Mouse (Mus musculus) MEL (cell line): ENCODE measurements around the gene Selenoo. TPM values are rescaled to one million over a fixed set of nuclear protein-coding genes. Genes with fewer than 3 reads are reported as not detected.
A peak's percentile ranks its signal among the peaks of the same experiment; 100 is the strongest.

Experiments
- DNase-seq: peaks from one replicate; pipeline ENCODE4 v3.0.0; 2011; ENCODE audit warnings: low read depth, low spot score
- H3K27ac ChIP-seq: 2 replicates; pipeline ENCODE4 v1.5.1; 2012; ENCODE audit warnings: low read depth, mild to moderate bottlenecking, control low read depth, low read length, moderate library complexity; ENCODE audit not compliant: control insufficient read depth
- H3K27me3 ChIP-seq, 2 experiments: fragments of 150-350 bp in 1 of 2; sonication (generic) in 1 of 2; 2 replicates each; pipeline ENCODE4 v1.6.1; 2012; ENCODE audit warnings: low read length in 2 of 2, mild to moderate bottlenecking in 2 of 2, improper control_type of control experiment in 1 of 2, moderate library complexity in 1 of 2; ENCODE audit not compliant: insufficient read depth in 2 of 2, control insufficient read depth in 1 of 2
- H3K36me3 ChIP-seq, 2 experiments: 2 replicates each; pipeline ENCODE4 v1.6.1; 2012 to 2014; ENCODE audit warnings: low read length in 2 of 2, improper control_type of control experiment in 1 of 2, inconsistent platforms in 1 of 2, mild to moderate bottlenecking in 1 of 2; ENCODE audit not compliant: insufficient read depth in 2 of 2, control insufficient read depth in 1 of 2
- H3K4me1 ChIP-seq, 2 experiments: fragments of 150-350 bp in 1 of 2; sonication (generic) in 1 of 2; 2 replicates each; pipeline ENCODE4 v1.6.1; 2012; ENCODE audit warnings: low read length in 2 of 2, improper control_type of control experiment in 1 of 2, mild to moderate bottlenecking in 1 of 2; ENCODE audit not compliant: insufficient read depth in 2 of 2, control insufficient read depth in 1 of 2
- H3K4me3 ChIP-seq, 2 experiments: fragments of 150-350 bp in 1 of 2; sonication (generic) in 1 of 2; 2 replicates each; pipeline ENCODE4 v1.5.1; 2012; ENCODE audit warnings: low read depth in 2 of 2, low read length in 2 of 2, mild to moderate bottlenecking in 2 of 2, moderate library complexity in 2 of 2, control low read depth in 1 of 2, improper control_type of control experiment in 1 of 2; ENCODE audit not compliant: control insufficient read depth in 1 of 2, insufficient read depth in 1 of 2
- H3K79me2 ChIP-seq: 2 replicates; pipeline ENCODE4 v1.6.1; 2012; ENCODE audit warnings: mild to moderate bottlenecking, low read length, moderate library complexity; ENCODE audit not compliant: control insufficient read depth, poor library complexity, insufficient read depth
- H3K9ac ChIP-seq: 2 replicates; pipeline ENCODE4 v1.6.1; 2012; ENCODE audit warnings: low read depth, mild to moderate bottlenecking, control low read depth, low read length, moderate library complexity; ENCODE audit not compliant: control insufficient read depth, poor library complexity, severe bottlenecking
- H3K9me3 ChIP-seq: fragments of 150-350 bp; sonication (generic); replicated peaks from 2 replicates; pipeline ENCODE4 v1.6.1; 2012; ENCODE audit warnings: mild to moderate bottlenecking, low read length, improper control_type of control experiment, moderate library complexity; ENCODE audit not compliant: insufficient read depth
- CHD1 ChIP-seq: IDR thresholded peaks from 2 replicates; pipeline ENCODE4 v1.6.1; 2012; ENCODE audit warnings: low read depth, mild to moderate bottlenecking, inconsistent platforms, low read length, improper control_type of control experiment
- CHD2 ChIP-seq: IDR thresholded peaks from 2 replicates; pipeline ENCODE4 v1.6.1; 2011; ENCODE audit warnings: low read length, improper control_type of control experiment
- CTCF ChIP-seq, 3 experiments: IDR thresholded peaks in 2 of 3; conservative IDR thresholded peaks in 1 of 3; 2 replicates each; pipeline ENCODE4 v1.5.1; 2011 to 2012; ENCODE audit warnings: low read length in 3 of 3, low read depth in 2 of 3, mild to moderate bottlenecking in 2 of 3, improper control_type of control experiment in 1 of 3, inconsistent platforms in 1 of 3, mixed read lengths in 1 of 3, moderate library complexity in 1 of 3; ENCODE audit not compliant: control insufficient read depth in 1 of 3, insufficient read depth in 1 of 3, poor library complexity in 1 of 3, severe bottlenecking in 1 of 3
- EP300 ChIP-seq, 2 experiments: IDR thresholded peaks; 2 replicates each; pipeline ENCODE4 v1.6.1; 2011; ENCODE audit warnings: improper control_type of control experiment in 2 of 2, low read length in 2 of 2, low read depth in 1 of 2, mild to moderate bottlenecking in 1 of 2
- GATA1 ChIP-seq: IDR thresholded peaks from 2 replicates; pipeline ENCODE4 v1.6.1; 2011; ENCODE audit warnings: low read depth, low read length, improper control_type of control experiment
- HCFC1 ChIP-seq: IDR thresholded peaks from 2 replicates; pipeline ENCODE4 v1.6.1; 2012; ENCODE audit warnings: low read depth, mild to moderate bottlenecking, inconsistent platforms, low read length, improper control_type of control experiment, moderate library complexity
- JUND ChIP-seq: IDR thresholded peaks from 2 replicates; pipeline ENCODE4 v1.6.1; 2011; ENCODE audit warnings: low read depth, mild to moderate bottlenecking, improper control_type of control experiment, low read length
- MAFK ChIP-seq: IDR thresholded peaks from 2 replicates; pipeline ENCODE4 v1.6.1; 2011; ENCODE audit warnings: low read depth, mild to moderate bottlenecking, low read length, improper control_type of control experiment, borderline replicate concordance
- MAZ ChIP-seq: IDR thresholded peaks from 2 replicates; pipeline ENCODE4 v1.6.1; 2012; ENCODE audit warnings: low read depth, mild to moderate bottlenecking, inconsistent platforms, low read length, improper control_type of control experiment
- MEF2A ChIP-seq: IDR thresholded peaks from 2 replicates; pipeline ENCODE4 v1.6.1; 2014; ENCODE audit warnings: low read depth, mild to moderate bottlenecking, inconsistent platforms, low read length, improper control_type of control experiment; ENCODE audit not compliant: poor library complexity, insufficient replicate concordance, severe bottlenecking; ENCODE audit errors: extremely low read depth
- MXI1 ChIP-seq: IDR thresholded peaks from 2 replicates; pipeline ENCODE4 v1.6.1; 2011; ENCODE audit warnings: mild to moderate bottlenecking, low read depth, low read length, improper control_type of control experiment
- NRF1 ChIP-seq: IDR thresholded peaks from 2 replicates; pipeline ENCODE4 v1.6.1; 2014; ENCODE audit warnings: low read depth, mild to moderate bottlenecking, inconsistent platforms, low read length, improper control_type of control experiment, moderate library complexity; ENCODE audit not compliant: poor library complexity, insufficient read depth, severe bottlenecking
- POLR2A ChIP-seq, 2 experiments: IDR thresholded peaks; 2 replicates each; pipeline ENCODE4 v1.6.1; 2011 to 2012; ENCODE audit warnings: low read length in 2 of 2, mild to moderate bottlenecking in 2 of 2, control low read depth in 1 of 2, improper control_type of control experiment in 1 of 2, low read depth in 1 of 2, moderate library complexity in 1 of 2; ENCODE audit not compliant: control insufficient read depth in 1 of 2, insufficient read depth in 1 of 2, poor library complexity in 1 of 2
- POLR2AphosphoS2 ChIP-seq: IDR thresholded peaks from 2 replicates; pipeline ENCODE4 v1.6.1; 2011; ENCODE audit warnings: low read length, improper control_type of control experiment
- POLR2AphosphoS5 ChIP-seq: IDR thresholded peaks from 2 replicates; pipeline ENCODE4 v1.6.1; 2012; ENCODE audit warnings: low read depth, borderline replicate concordance, mild to moderate bottlenecking, inconsistent platforms, low read length, moderate library complexity, mixed read lengths
- SMC3 ChIP-seq: IDR thresholded peaks from 2 replicates; pipeline ENCODE4 v1.6.1; 2011; ENCODE audit warnings: low read depth, low read length, improper control_type of control experiment
- TAL1 ChIP-seq: IDR thresholded peaks from 2 replicates; pipeline ENCODE4 v1.6.1; 2012; ENCODE audit warnings: mild to moderate bottlenecking, inconsistent platforms, low read length, moderate library complexity, mixed read lengths
- TBP ChIP-seq: IDR thresholded peaks from 2 replicates; pipeline ENCODE4 v1.8.0; 2011; ENCODE audit warnings: low read depth, low read length, improper control_type of control experiment
- TCF12 ChIP-seq: IDR thresholded peaks from 2 replicates; pipeline ENCODE4 v1.6.1; 2014; ENCODE audit warnings: low read depth, mild to moderate bottlenecking, inconsistent platforms, low read length, improper control_type of control experiment, moderate library complexity
- UBTF ChIP-seq: IDR thresholded peaks from 2 replicates; pipeline ENCODE4 v1.6.1; 2012; ENCODE audit warnings: low read depth, mild to moderate bottlenecking, inconsistent platforms, low read length, improper control_type of control experiment, moderate library complexity, borderline replicate concordance; ENCODE audit not compliant: insufficient read depth
- USF1 ChIP-seq: IDR thresholded peaks from 2 replicates; pipeline ENCODE4 v1.6.1; 2014; ENCODE audit warnings: low read depth, mild to moderate bottlenecking, inconsistent platforms, low read length, improper control_type of control experiment, moderate library complexity
- ZKSCAN1 ChIP-seq: IDR thresholded peaks from 2 replicates; pipeline ENCODE4 v1.6.1; 2012; ENCODE audit warnings: low read depth, mild to moderate bottlenecking, inconsistent platforms, low read length, improper control_type of control experiment, moderate library complexity
- ZMIZ1 ChIP-seq: IDR thresholded peaks from 2 replicates; pipeline ENCODE4 v1.6.1; 2012; ENCODE audit warnings: low read depth, mild to moderate bottlenecking, inconsistent platforms, low read length, improper control_type of control experiment, moderate library complexity
- ZNF384 ChIP-seq: IDR thresholded peaks from 2 replicates; pipeline ENCODE4 v1.6.1; 2012; ENCODE audit warnings: low read depth, mild to moderate bottlenecking, inconsistent platforms, low read length, improper control_type of control experiment
- polyA plus RNA-seq, 2 experiments: library from polyadenylated mRNA; stranded (reverse) in 1 of 2; unstranded in 1 of 2; fragments of >175 nt in 1 of 2; fragments of >200 nt in 1 of 2; gene quantifications; 2 replicates each; pipeline versions ENCODE4 v1.2.1 to v1.2.4; 2012; ENCODE audit warnings: low replicate concordance in 2 of 2, low read depth in 1 of 2; ENCODE audit not compliant: insufficient read length in 2 of 2, insufficient read depth in 1 of 2, missing spikeins in 1 of 2
- total RNA-seq: library from RNA; depleted of rRNA; stranded (reverse); fragments of 300-350 nt; gene quantifications from 2 replicates; pipeline ENCODE4 v1.2.3, GENCODE M21; 2012

Gene Selenoo
- total and polyA plus RNA-seq, 3 experiments, result 16.6 to 17.3 TPM; not detected in 1

DNA sequence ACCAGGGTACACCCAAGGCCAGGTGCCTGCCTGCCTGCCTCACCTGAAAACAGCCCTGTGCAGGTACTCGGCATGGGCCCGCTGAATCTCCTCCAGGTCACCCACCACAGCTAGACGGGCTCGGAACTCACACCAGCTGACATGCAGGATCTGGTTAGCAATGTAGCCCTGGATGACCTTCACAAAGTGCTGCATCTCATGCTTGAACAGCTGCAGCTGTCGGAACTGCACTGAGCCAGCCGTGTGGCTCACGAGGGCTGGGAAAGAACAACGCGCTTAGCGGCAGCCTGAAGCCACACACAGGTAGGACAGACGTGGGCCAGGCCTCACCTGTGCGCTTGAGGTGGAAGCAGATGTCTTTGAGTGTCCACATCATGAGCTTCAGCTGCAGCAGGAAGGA, 11.9 kb downstream of the Selenoo start:
- H3K27me3 ChIP-seq, result no peaks in the 10 kb centered on the region
- no peak for DNase-seq
- H3K79me2 ChIP-seq, result no peaks in the 10 kb centered on the region
- H3K36me3 ChIP-seq, result peaks cover 0 to 3% of the 10 kb centered on the region in 2 experiments; a peak in 2 of 4 replicates
- H3K27ac ChIP-seq, result no peak overlapping the region
- H3K4me3 ChIP-seq, result no peak overlapping the region
- no peak overlapping the region for H3K9ac ChIP-seq
- TF ChIP-seq POLR2AphosphoS5 (0 out of 2 replicates have a peak, but pooled peaks have one; percentile 8), TCF12 (no peak), EP300 (IDR thresholded peaks at IDR 0.05; ENCODE audit: low read depth in 1 of 2, low read length in 2 of 2) (no peak)
- H3K9me3 ChIP-seq, result no peaks in the 10 kb centered on the region
- H3K4me1 ChIP-seq, result no peaks in the 10 kb centered on the region

DNA sequence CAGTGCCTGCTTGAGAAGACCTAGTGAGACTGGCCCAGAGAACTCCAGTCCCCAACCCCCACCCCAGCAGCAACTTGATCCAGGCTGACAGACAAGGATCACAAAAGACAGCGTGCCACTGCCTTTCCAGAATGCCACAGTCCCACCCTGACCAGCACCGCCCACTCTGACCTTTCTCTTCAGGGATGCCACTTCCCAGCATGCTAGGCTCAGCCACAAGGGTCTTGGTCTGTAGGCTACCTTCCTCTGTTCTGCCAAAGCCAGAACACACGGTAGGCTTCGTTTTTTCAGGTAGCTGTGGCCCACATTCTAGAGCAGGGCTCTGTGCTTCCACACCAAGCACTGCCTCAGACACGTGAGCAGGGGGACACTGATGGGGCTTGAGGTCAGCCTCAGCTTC, 13.8 kb downstream of the Selenoo start:
- H3K4me3 ChIP-seq, result no peak overlapping the region
- TF ChIP-seq ZMIZ1, result no peak
- TF ChIP-seq MEF2A, result no peak
- no peak for TF ChIP-seq MXI1
- no peak for TF ChIP-seq JUND
- no peak for TF ChIP-seq SMC3
- no peak for TF ChIP-seq POLR2AphosphoS5
- no peak for TF ChIP-seq GATA1
- TF ChIP-seq NRF1, result no peak
- no peak overlapping the region for H3K9ac ChIP-seq
- H3K79me2 ChIP-seq, result no peaks in the 10 kb centered on the region
- no peaks in the 10 kb centered on the region for H3K27me3 ChIP-seq
- no peak overlapping the region for H3K27ac ChIP-seq
- H3K4me1 ChIP-seq, result no peaks in the 10 kb centered on the region
- H3K36me3 ChIP-seq, result peaks cover 0 to 2% of the 10 kb centered on the region in 2 experiments; a peak in 1 of 4 replicates
- no peaks in the 10 kb centered on the region for H3K9me3 ChIP-seq
- DNase-seq, result no peak

DNA sequence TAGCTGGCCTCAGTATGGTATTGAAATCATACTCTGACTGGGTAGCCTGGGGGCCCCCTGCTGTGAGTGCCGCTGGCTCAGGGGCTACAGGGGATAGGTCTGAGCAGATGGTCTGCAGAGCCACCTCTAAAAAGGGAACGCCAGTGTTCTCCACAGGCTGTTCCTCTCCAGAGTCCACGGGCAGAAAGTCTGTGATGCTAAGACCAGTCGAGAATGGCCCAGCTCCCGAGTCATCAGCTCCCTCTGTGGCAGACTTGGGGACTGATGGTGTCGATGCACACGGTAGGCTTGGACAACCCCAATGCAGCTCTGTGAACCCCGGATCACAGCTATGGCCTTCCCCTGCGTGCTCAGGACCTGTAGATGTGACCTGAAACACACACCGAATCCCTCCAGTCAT, 15.0 kb downstream of the Selenoo start:
- H3K36me3 ChIP-seq, result peaks cover 0 to 4% of the 10 kb centered on the region in 2 experiments; a peak in 2 of 4 replicates
- no peak overlapping the region for H3K9ac ChIP-seq
- TF ChIP-seq JUND (no peak), CHD2 (no peak), MAFK (no peak), CHD1 (no peak), CTCF (IDR thresholded peaks at IDR 0.05 in 2 of 3, conservative IDR thresholded peaks at IDR 0.05 in 1 of 3; ENCODE audit: control insufficient read depth in 1 of 3, insufficient read depth in 1 of 3, low read depth in 2 of 3, low read length in 3 of 3, poor library complexity in 1 of 3, severe bottlenecking in 1 of 3) (no peak), POLR2AphosphoS5 (no peak), TBP (no peak), SMC3 (no peak), MAZ (no peak), POLR2AphosphoS2 (no peak), UBTF (no peak), HCFC1 (no peak), POLR2A (IDR thresholded peaks at IDR 0.05; ENCODE audit: control insufficient read depth in 1 of 2, insufficient read depth in 1 of 2, low read depth in 1 of 2, low read length in 2 of 2, poor library complexity in 1 of 2) (no peak), NRF1 (no peak), USF1 (no peak), TAL1 (no peak), ZNF384 (no peak), ZKSCAN1 (no peak)
- DNase-seq, result no peak
- no peaks in the 10 kb centered on the region for H3K9me3 ChIP-seq
- no peak overlapping the region for H3K4me3 ChIP-seq
- H3K27me3 ChIP-seq, result no peaks in the 10 kb centered on the region
- H3K4me1 ChIP-seq, result no peaks in the 10 kb centered on the region
- no peaks in the 10 kb centered on the region for H3K79me2 ChIP-seq
- H3K27ac ChIP-seq, result no peak overlapping the region
